Mouse (Mus musculus) stomach, postnatal 0 days (tissue): ENCODE data around the gene Kat14. TPM values are rescaled to one million over a fixed set of nuclear protein-coding genes. Genes with fewer than 3 reads are reported as not detected.
A peak's percentile ranks its signal among the peaks of the same experiment; 100 is the strongest.

Experiments used
- ATAC-seq: fragments of 200-750 bp; cut with Nextera tagmentation; 2 replicates; pipeline ENCODE4 v1.8.0; 2017; ENCODE audit not compliant: low FRiP score, low TSS enrichment
- DNase-seq: peaks from one replicate; pipeline ENCODE4 v3.0.0-alpha.2; 2016; ENCODE audit warnings: low spot score
- H3K27ac ChIP-seq: fragments of 300-500 bp; sonication (generic); replicated peaks from 2 replicates; pipeline ENCODE4 v1.5.1; 2014; ENCODE audit warnings: mild to moderate bottlenecking, control low read depth
- H3K27me3 ChIP-seq: fragments of 300-500 bp; sonication (generic); 2 replicates; pipeline ENCODE4 v1.6.1; 2014; ENCODE audit warnings: low read length; ENCODE audit not compliant: control insufficient read depth, insufficient read depth
- H3K36me3 ChIP-seq: fragments of 300-500 bp; sonication (generic); 2 replicates; pipeline ENCODE4 v1.6.1; 2014; ENCODE audit warnings: low read length, mixed read lengths; ENCODE audit not compliant: control insufficient read depth, insufficient read depth
- H3K4me1 ChIP-seq: fragments of 300-500 bp; sonication (generic); replicated peaks from 2 replicates; pipeline ENCODE4 v1.6.1; 2014; ENCODE audit warnings: antibody characterized with exemption; ENCODE audit not compliant: control insufficient read depth, insufficient read depth
- H3K4me2 ChIP-seq: fragments of 300-500 bp; sonication (generic); replicated peaks from 2 replicates; pipeline ENCODE4 v1.6.1; 2014; ENCODE audit warnings: low read depth, mild to moderate bottlenecking, control low read depth, moderate library complexity
- H3K4me3 ChIP-seq: fragments of 300-500 bp; sonication (generic); 2 replicates; pipeline ENCODE4 v1.5.1; 2014; ENCODE audit warnings: low read depth, low read length, control low read depth
- H3K9ac ChIP-seq: fragments of 300-500 bp; sonication (generic); 2 replicates; pipeline ENCODE4 v1.6.1; 2014; ENCODE audit warnings: mild to moderate bottlenecking, low read length, control low read depth, mixed read lengths
- H3K9me3 ChIP-seq: fragments of 300-500 bp; sonication (generic); 2 replicates; pipeline ENCODE4 v1.6.1; 2016; ENCODE audit warnings: low read length; ENCODE audit not compliant: control insufficient read depth
- CTCF ChIP-seq: IDR thresholded peaks from 2 replicates; pipeline ENCODE4 v1.5.1; 2016; ENCODE audit warnings: antibody characterized with exemption, low read depth, mild to moderate bottlenecking, moderate library complexity
- EP300 ChIP-seq: optimal IDR thresholded peaks from 2 replicates; pipeline ENCODE3; 2016; ENCODE audit warnings: antibody characterized with exemption
- WGBS: fragments of 180-500 bp; shearing (Covaris S2); extraction: QIAGEN DNeasy Blood & Tissue Kit; methylation state at CpG from one replicate; pipeline ENCODE4 v1.1.7; 2014; 5-methylcytosine and 5-hydroxymethylcytosine counted together
- polyA plus RNA-seq: library from polyadenylated mRNA; unstranded; fragments of >200 nt; fragmentation: Nextera tagmentation; extraction: Ambion mirVana; gene quantifications from 2 replicates; pipeline ENCODE4 v1.2.1, GENCODE M21; 2015

Kat14 gene
- polyA plus RNA-seq, 1 experiment from 2014 or later: 20.9 TPM

DNA sequence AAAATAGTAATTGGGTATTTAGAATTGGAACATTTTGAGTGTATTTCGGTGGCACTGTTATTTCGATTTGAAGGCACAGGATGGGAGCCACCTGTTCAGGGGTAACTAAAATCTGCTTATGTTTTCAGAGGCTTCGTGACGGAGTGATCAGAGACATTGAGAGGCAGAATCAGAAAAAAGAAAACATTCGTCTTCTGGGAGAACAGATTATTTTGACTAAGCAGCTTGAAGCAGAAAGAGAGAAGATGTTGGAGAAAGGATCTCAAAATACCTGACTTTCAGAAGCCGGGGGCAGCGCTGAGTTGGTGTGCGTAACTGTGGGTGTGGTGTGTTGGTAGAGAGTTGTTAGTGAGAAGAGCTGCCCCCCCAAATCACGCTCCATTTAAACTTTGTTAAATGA, 4.3 kb downstream of the Kat14 start:
- Histone ChIP-seq H3K4me1 (peaks cover 3% of the 10 kb centered on the region; the same call in 1 of the 2 replicates), H3K27me3 (no peaks in the 10 kb centered on the region), H3K9ac (no peak overlapping the region), H3K27ac (no peak overlapping the region), H3K4me3 (no peak overlapping the region), H3K9me3 (no peaks in the 10 kb centered on the region), H3K36me3 (peaks cover 7% of the 10 kb centered on the region), H3K4me2 (no peak overlapping the region)
- no peak for TF ChIP-seq CTCF
- no peak for DNase-seq
- ATAC-seq: no peak
- 85% methylated on average over 9 of the region's 9 CpGs for WGBS

DNA sequence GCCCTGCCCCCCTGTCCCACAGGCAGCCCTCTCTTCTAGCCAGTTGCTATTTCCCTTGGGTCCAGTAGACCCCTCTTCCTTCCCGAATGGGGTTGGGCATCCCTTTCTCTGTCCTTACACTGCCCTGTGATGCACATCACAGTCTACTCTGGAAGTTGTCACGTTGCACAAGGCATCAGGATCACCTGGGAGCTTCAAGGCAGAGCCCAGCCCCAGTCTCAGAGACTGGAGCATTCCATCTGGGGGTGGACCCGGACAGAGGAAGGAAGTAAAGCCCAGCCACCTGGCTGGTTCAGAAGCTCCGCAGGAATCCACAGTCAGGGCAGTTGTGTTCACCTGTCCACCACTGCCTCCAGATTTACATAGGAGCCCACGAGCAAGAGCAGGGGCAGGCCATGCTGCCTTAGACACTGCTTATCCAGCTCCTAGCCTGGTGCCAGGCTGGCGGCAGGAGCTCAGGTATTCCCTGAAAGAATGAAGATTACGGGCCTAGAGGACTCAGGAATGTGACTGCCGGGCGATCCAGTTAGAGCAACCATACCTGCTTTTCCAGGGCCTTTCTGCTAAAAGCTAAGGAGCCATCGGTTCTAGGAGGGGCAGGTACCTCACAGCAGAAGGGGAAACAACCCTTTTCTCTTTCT, 6.4 kb downstream of the Kat14 start:
- no peak overlapping the region for H3K9ac ChIP-seq
- TF ChIP-seq CTCF: no peak
- TF ChIP-seq EP300: no peak
- no peaks in the 10 kb centered on the region for H3K9me3 ChIP-seq
- peaks cover 11% of the 10 kb centered on the region for H3K36me3 ChIP-seq
- no peak overlapping the region for H3K4me3 ChIP-seq
- no peak overlapping the region for H3K4me2 ChIP-seq
- WGBS: 81% methylated on average over 10 of the region's 10 CpGs
- ATAC-seq: peak; percentile 54; the same call in 1 of the 2 replicates
- H3K27ac ChIP-seq: no peak overlapping the region
- H3K27me3 ChIP-seq: no peaks in the 10 kb centered on the region
- H3K4me1 ChIP-seq: peaks cover under 1% of the 10 kb centered on the region; the same call in 1 of the 2 replicates
- DNase-seq: no peak

DNA sequence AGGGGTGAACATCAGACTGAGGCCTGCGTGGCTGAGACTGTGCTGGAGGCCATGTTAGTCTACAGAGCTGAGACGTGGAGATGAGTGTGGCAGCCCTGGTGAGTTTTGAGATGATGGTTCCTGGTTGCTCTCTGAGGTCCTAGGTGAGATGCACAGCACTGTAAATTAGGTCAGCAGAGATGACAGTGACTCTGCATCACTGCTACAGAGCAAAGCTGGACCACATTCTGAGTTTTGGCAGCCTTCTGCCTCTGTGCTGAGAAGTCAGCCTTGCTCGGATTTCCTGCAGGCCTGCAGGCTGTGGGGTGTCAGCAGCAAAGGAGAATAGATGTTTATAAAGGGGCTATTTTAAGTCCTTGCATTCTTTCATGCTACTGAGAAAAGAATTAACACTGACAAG, 12.5 kb downstream of the Kat14 start:
- Histone ChIP-seq H3K9me3 (no peaks in the 10 kb centered on the region), H3K4me2 (no peak overlapping the region), H3K4me3 (no peak overlapping the region), H3K27ac (peak overlapping the region; percentile 49; the same call in 1 of the 2 replicates), H3K36me3 (peaks cover 19% of the 10 kb centered on the region), H3K4me1 (no peaks in the 10 kb centered on the region), H3K9ac (no peak overlapping the region), H3K27me3 (no peaks in the 10 kb centered on the region)
- TF ChIP-seq CTCF (no peak), EP300 (no peak)
- WGBS: 66% methylated on average over 3 of the region's 3 CpGs
- no peak for ATAC-seq
- DNase-seq: no peak

DNA sequence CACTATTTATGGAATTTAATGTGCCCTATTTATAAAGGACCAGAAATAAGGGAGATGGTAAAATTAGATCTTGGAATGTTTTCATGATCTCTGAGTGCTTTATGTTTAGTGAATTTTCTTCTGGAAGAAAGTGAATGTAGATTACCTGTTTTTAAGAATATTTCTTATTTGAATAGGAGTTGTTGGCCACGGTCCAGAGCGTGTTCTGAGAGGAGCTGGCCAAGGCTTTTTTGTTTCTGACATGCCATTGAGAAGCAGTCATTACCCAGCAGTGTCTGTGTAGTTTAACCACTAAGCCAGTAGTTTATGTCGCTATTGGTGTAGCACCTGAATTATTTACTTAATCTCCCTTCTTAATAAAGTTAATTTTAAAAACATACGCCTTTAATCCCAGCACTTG, 13.0 kb downstream of the Kat14 start:
- ATAC-seq: no peak
- Histone ChIP-seq H3K27ac (no peak overlapping the region), H3K9me3 (no peaks in the 10 kb centered on the region), H3K27me3 (no peaks in the 10 kb centered on the region), H3K36me3 (peaks cover 19% of the 10 kb centered on the region), H3K9ac (no peak overlapping the region), H3K4me3 (no peak overlapping the region), H3K4me1 (no peaks in the 10 kb centered on the region), H3K4me2 (no peak overlapping the region)
- WGBS: 75% methylated on average over 4 of the region's 4 CpGs
- no peak for TF ChIP-seq EP300
- no peak for TF ChIP-seq CTCF
- no peak for DNase-seq

DNA sequence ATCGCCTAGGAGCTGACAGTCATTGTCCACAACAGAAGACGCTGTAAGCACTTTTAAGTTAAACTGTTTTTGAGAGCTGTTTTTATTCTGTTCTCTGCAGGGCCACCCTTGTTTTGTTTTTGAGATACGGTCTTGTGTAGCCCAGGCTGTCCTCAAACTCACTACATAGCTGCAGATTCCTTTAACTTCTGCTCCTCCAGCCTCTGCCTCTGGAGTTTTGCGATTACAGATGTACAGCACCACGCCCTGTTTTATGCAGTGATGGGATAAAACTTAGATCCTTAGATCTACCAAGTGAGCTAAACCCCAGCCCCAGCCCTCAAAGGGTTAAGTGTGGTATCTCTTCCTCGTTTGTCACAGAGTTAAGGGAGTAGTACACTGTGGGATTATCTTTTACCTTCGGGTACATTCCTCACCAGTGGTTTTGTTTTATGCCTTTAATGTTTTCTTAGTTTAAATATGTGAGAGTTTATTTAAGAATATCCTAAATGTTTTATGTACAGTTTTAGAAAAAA, 13.9 kb downstream of the Kat14 start:
- WGBS: 73% methylated on average over 7 of the region's 7 CpGs
- Histone ChIP-seq H3K9ac (no peak overlapping the region), H3K9me3 (no peaks in the 10 kb centered on the region), H3K27me3 (no peaks in the 10 kb centered on the region), H3K36me3 (peaks cover 17% of the 10 kb centered on the region), H3K4me3 (no peak overlapping the region), H3K4me2 (no peak overlapping the region), H3K27ac (no peak overlapping the region), H3K4me1 (no peaks in the 10 kb centered on the region)
- no peak for TF ChIP-seq CTCF
- ATAC-seq (no peak), DNase-seq (no peak)

DNA sequence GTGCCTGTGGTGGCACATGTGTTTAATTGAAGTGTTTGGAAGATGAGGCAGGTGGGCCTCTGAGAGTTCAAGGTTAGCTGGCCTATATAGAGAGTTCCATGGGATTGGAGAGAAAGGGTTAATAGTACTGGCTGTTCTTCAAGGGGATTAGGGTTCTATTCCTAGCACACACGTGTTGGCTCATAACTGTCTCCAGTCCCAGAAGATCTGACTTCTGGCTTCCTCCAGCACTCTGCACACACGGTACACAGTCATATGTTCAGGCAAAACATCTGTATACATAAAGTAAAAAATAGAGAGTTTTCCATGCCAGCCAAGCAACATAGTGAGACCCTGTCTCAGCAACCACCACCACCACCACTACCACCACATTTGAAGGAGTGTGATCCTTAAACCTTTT, 17.5 kb downstream of the Kat14 start:
- Histone ChIP-seq H3K4me1 (no peaks in the 10 kb centered on the region), H3K9me3 (no peaks in the 10 kb centered on the region), H3K36me3 (peaks cover 31% of the 10 kb centered on the region), H3K4me3 (no peak overlapping the region), H3K4me2 (no peak overlapping the region), H3K27ac (no peak overlapping the region), H3K27me3 (no peaks in the 10 kb centered on the region), H3K9ac (no peak overlapping the region)
- DNase-seq (no peak), ATAC-seq (no peak)
- TF ChIP-seq CTCF (no peak), EP300 (no peak)
- WGBS: 37% methylated on average over 2 of the region's 2 CpGs
